Mouse (Mus musculus) layer of hippocampus, adult 9-10 months (tissue): ENCODE results near the gene Cphx3.
"Not testable (repeated sequence)": the region's sequence is repeated elsewhere in the genome, so short reads cannot be mapped to it uniquely, and the experiment has no call there.

Source experiments
- DNase-seq: peaks from one replicate; pipeline ENCODE4 v3.0.0; 2022; ENCODE audit warnings: low spot score

The Cphx3 gene

DNA sequence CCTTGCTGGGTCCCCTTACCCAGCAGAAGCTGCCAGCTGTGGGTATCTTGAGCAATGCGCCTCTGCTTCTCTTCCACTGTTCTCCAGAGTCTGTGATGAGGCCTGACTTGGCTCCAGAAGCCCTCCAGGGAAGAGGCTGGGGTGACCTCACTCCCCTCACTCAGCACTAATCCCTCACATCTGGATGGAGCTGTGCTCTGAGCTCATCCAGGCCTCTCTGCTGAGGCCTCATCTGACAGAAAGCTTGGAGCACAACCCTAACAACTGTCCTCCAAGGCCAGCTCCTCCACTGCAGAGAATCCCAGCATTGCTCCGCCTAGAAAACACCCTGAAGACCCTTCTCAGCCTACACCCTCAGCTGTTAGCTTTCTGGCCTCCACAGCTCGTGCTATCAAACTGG lies 91.9 kb downstream of the Cphx3 start:
- not testable (repeated sequence) for DNase-seq

DNA sequence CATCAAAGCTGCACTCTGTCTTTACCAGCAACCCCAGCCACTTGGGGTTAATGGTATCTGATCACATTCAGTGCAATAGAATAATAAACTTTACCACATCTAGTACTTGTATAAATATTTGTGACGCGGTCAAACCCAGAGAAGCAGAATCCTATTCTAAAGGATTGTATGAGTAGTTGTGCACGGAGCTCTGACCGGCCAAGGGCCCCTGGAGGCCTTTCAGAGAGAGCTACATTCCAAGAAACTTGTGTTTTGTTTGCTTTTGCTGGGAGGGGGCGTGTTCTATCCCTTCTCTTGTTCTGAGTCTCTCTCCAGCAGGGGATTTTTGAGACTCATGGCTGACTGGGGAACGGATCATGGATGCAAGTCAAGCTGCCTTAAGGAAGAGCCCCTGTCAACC lies 92.9 kb downstream of the Cphx3 start:
- DNase-seq, result not testable (repeated sequence)

DNA sequence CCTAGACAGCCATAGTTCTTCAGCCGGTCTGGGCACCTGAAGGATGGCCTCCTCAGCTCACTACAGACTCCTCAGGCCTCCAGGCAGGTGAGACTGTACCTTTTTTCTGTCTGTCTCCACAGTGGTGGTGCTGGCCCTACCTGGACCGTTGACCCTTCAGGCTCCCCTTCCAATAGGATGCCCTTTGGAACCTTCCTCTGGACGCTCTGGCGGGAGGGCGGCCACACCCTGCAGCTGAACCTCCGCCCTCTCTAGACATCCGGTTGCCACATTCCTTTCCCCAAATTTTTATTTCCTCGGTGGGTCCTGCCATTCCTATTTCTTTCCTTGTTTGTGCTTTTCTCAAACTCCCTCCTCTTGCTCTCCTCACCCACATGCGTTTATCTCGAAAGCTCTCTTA lies 99.6 kb downstream of the Cphx3 start:
- DNase-seq, result not testable (repeated sequence)

DNA sequence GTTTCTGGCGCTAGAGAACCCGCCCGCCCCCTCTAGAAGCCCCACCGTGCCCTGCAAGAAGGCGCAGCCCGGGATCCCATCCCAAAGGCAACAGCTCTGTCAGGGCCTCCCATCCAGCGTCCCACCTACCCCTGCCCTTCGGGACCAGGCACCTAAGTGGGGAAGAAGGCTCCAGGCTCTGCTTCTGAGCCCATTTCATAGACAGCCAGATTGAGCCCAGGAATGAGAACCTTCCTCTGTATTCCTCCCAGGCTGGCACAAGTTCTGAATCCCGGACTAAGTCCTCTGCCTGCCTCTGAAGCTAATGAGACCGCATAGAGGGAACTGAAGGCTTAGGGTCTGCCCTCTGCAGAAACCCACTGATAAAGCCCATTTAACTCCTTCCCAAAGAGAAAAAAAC lies 100.3 kb downstream of the Cphx3 start, which contains the start of gene Plac9b:
TSS of gene Plac9b (minus strand) at position 101 of the 400 bp plus-strand sequence.
- not testable (repeated sequence) for DNase-seq

GRCm38 (mm10) chr14:26186638-26187037 lies 104.5 kb downstream of the Cphx3 start:
- not testable (repeated sequence) for DNase-seq

DNA sequence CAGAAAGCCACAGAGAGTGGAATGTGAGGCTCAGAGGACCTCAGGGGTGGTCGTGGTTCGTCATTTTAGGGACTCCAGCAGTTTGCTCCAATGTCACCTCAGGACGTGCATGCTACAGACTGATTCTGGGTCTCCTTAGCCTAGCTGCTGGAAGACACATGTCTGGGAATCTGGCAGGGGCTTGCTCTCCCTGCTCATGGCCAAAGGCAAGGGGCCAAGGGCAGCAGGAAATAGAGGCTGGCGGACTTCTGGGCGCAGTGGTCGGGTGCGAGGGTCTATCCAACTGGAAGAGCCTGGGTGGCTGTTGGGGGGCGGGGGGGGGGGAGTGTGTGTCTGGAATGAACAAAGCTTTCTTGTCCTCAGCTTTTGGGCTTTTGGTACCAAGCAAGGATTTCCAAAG lies 106.3 kb downstream of the Cphx3 start:
- not testable (repeated sequence) for DNase-seq

- not testable (repeated sequence) for DNase-seq
Observed at GRCm38 (mm10) chr14:26197851-26198250, 115.8 kb downstream of the Cphx3 start.

DNA sequence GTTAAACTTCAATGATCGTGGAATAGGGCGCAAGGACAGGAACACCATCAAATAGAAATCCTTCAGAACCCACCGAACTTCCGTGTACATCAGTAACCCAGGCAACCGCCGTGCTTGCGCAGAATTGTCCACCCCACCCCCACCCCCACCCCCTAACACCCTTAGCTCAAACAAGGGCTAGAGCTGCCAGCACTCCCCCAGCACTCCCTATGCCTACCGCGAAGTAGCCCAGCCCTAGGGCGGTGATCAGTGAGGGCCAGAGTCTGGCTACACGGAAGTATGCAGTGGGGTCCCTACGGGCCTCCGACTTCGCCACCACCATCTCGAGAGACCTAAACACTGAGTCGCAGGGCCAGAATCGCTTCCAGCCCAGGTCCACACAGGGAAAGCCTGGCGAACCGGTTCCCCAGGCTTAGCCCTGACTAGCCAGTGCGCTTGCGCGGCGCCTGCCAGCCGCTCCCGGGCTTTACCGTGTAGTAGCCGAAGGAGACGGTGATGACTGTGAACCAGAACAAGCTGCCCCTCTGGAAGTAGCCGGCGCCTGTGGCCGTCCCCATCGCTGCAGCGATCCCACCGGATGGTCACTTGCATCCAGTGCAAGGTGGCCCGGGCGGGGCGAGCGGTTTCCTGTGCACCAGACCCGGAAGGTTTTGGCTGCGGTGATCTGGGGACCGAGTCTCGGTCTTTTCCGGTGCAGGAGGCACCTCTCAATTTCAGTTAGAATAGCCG lies 124.3 kb downstream of the Cphx3 start:
- DNase-seq, result not testable (repeated sequence)

DNA sequence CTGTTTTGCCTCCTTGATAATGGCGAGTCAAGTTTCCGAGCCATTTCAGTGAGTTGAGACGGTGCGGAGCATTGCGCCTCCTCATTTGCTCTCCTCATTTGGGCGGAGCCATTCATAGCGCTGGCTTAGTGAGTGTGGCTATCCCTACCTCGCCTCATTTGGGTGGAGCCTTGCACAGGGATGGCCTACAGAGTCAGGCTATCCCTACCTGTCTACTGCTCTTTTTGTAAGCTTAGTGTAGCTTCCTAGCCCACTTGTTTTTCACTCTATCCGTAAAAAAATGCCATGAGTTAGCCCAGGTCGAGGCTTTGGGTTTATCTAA lies 124.8 kb downstream of the Cphx3 start, which contains the start of gene Tmem254b:
TSS of gene Tmem254b (minus strand) at position 116 of the 322 bp plus-strand sequence.
- not testable (repeated sequence) for DNase-seq

DNA sequence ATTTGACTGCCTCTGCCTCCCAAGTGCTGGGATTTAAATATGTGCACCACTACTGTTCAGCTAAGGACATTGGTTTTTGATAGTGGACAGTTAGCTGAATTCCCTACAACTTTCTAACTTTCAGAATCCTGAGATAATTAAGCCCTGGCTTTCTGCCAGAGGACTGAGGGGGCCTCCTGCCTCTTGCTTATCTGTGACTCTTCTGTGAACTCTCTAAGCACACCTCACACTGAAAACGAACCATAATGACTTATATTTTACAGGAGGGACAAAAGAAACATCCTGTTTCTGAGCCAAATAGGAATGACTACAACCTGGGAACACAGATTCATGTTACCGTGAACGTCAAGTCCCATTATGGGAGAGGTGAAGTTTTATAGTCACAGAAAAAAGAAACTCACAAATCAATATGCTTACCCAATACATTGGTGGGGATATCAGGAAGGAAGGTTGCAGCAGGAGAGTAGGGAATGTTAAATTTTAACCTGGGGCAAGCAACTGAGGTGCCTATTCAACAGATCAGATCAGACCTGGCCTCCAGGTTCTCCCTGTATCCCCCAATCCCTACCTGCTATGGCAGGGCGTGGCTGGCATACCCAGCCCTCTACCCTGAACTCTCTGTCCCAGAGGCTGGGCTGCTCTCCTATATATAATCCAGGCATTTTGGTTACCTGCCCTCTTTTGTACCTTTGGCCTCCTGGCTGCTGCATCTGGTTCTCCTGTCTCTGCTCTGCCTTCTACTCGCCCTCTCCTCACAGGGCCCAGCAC lies 134.3 kb downstream of the Cphx3 start:
- DNase-seq, result not testable (repeated sequence)

- not testable (repeated sequence) for DNase-seq
Observed at GRCm38 (mm10) chr14:26237183-26237582, 155.1 kb downstream of the Cphx3 start.

- DNase-seq, result not testable (repeated sequence)
Observed at GRCm38 (mm10) chr14:26257756-26258617, 175.9 kb downstream of the Cphx3 start, which contains the start of gene Duxbl3. Gene Duxbl3 (plus strand): TSS chr14:26257962.

GRCm38 (mm10) chr14:26258729-26259128 lies 176.6 kb downstream of the Cphx3 start:
- not testable (repeated sequence) for DNase-seq
